Mouse (Mus musculus) activated CD4-positive, CD25-positive, alpha-beta regulatory T cell, adult 4 months (primary cell): ENCODE measurements around the gene Epb41l3. TPM values are rescaled to one million over a fixed set of nuclear protein-coding genes. Genes with fewer than 3 reads are reported as not detected.

Source experiments
- ATAC-seq: one replicate; pipeline ENCODE4 v1.8.0; 2017
- polyA plus RNA-seq, 2 experiments: library from polyadenylated mRNA; unstranded; fragments of 100-300 nt; shearing (Covaris generic); gene quantifications; one replicate each; pipeline ENCODE4 v1.2.1; 2017

The Epb41l3 gene
- polyA plus RNA-seq, 2 experiments from 2014 or later: 0.42 to 0.66 TPM

DNA sequence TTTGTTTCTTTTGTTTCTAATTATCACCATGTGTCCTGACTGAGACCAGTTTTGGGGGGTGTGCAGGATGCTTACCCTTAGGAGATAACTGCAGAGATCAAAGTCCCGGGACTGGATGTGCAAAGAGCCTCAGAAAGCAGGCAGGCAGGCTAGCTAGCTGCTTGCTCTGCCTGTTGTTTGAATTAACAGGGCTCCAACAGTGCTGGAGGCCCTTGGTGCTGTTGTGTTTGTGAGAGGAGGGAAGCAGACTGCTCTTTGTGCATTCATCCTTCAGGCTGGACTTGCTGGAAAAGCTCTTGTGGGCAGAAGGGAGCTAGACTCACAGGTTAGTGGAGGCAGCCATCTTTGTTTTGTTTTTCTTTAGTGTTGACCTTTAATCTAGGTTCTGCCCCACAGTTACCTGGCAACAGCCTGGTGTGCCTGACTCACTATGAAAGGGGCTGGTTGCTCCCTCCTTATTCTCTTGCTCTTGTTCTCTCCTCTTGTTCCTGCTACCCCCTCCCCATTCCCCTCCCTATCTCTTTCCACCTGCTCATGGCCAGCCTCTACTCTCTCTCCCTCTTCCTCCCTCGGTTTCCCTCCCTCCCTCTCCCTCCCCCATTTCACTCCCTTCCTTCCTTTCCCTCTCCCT, 117.5 kb downstream of the Epb41l3 start:
- no peak for ATAC-seq

DNA sequence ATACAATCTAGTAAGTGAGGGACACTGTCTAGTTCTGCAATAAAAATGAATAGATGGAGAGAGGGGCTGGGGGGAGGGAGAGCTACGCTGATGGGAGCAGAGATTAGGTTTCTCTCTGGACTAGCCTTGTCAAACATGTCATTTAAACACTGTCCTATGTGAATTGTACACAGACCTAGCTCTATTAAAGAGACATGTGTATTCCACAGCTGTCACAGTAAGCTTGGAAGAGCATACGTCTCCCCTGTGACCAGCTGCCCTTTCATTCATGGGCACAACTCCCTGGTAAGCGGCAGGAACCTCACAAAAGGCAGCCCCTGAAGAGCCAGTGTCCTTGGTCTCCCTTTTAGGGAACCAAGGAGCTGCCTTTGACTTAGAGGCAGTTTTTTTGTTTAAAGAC, 119.1 kb downstream of the Epb41l3 start:
- ATAC-seq: no peak

DNA sequence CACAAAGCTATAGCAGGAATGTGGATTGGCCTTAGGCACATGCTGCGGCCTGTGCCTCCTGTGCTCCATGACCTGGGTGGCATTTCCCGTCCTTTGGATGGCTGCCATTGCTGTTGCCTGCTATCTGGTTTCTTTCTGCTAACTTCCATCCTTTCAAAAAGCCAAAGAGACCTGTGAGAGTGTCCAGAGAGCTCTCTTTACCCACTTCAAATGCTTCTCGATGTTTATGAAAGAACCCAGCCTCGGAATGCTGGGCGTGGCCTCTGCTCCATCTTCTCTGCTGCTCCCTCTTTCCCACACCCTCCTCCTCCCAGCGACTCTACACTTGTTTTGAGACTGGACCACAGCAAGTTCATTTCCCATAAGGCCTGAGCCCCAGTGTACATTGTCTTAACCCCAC, 120.3 kb downstream of the Epb41l3 start:
- no peak for ATAC-seq

DNA sequence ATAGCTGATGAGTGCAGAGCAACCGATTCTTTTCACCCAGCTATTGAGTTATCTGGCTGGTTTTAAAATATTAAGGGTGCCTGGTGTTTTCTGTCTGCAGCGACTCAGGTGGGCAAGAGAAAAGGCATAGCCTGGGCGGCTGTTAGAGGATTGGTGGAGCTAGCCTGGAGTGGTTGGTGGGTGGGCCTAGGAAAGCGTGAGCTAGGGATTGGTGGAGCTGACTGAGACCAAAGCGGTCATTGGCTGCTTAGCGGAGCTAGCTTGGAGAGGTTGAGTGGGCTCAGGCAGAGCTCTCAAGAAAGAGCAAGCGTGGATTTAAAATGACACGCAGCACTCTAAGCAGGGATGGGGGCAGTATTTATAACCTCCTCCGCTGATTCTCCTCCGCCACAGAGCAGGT, 121.2 kb downstream of the Epb41l3 start:
- ATAC-seq: no peak

DNA sequence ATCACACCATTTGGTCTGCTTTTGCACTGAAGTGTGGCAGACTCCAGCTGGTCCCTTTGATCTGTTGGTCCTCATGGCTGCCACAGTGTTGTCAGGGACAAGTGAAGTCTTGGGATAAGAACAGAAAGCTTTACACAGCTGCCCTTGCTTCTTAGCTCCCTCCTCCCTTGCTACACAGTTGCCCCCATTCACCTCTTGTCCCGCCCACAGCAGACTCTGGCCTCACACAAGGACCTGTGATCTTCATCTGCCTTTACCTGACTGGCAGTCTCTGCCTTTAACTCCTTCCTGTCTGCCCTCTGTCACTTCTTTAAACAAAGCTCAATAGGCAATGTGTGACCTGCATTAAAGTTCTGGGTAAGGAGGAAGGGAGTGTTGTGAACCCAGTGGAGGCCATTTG, 123.3 kb downstream of the Epb41l3 start:
- no peak for ATAC-seq

DNA sequence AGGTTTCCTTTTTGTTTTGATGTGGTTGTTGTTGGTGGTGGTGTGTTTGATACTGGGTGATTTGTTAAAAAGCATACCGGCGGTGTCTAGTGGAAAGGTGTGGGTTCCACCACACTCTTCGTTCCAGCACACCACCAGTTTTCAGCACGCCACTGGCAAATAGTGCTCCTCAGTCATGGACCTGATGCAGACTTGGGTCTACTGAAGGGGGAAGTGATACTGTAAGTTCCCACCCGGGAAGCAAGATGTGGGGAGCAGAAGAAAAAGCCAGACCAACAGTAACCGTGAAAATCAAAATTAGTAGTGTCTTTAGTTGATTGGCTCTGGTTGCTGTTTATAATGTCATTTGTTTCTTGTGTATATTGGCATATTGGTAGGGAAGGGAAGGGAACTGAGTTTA, 124.3 kb downstream of the Epb41l3 start:
- ATAC-seq: no peak

DNA sequence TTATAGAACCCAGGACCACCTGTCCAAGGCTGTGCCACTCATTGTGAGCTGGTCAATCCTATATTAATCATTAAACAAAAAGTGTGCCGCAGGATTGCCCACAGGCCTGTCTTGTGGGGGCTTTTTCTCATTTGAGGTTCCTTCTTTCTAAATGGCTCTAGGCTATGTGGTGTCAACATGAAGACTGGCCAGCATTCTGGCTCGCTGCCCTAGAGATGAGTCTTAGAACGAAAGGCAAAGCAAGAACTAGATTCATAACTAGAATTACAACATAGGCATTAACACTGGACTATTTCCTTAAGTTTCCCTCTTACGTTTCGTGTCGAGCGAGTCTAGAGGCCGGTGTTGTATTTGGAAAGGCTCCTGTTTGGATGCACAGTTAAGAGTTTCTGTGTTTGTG, 125.5 kb downstream of the Epb41l3 start:
- ATAC-seq: no peak

DNA sequence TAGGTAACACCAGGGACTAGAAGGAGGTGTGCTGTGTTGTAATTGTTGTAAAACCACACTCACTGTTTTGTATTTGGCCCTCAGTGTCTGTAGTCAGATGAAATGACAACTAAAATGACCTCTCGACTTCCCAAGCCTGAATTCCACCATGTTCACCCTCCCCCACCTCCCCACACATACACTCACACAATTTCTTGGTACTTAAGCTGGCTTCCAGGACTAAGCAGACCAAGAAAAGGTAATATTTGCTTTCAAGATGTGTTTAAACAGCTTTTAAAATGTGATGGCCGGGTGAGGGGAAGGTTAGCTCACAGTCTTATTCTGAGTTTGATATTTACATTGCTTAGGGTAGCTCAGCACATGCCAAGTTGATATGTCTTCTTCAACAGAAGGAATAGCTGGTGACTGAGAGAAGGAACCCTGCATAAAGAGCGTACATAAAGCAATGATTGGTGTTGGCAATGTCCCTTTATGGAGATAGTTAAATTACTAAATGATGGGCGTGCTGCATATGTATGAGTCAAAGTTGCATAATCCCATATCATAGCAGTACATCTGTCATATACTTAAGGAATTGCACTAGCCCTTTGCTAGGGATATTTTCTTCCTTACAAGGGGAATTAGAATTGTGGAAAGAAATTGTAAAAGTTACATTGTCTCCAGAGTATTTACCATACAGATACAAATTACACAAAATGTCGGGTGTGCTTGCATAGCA, 130.0 kb downstream of the Epb41l3 start:
- no peak for ATAC-seq

DNA sequence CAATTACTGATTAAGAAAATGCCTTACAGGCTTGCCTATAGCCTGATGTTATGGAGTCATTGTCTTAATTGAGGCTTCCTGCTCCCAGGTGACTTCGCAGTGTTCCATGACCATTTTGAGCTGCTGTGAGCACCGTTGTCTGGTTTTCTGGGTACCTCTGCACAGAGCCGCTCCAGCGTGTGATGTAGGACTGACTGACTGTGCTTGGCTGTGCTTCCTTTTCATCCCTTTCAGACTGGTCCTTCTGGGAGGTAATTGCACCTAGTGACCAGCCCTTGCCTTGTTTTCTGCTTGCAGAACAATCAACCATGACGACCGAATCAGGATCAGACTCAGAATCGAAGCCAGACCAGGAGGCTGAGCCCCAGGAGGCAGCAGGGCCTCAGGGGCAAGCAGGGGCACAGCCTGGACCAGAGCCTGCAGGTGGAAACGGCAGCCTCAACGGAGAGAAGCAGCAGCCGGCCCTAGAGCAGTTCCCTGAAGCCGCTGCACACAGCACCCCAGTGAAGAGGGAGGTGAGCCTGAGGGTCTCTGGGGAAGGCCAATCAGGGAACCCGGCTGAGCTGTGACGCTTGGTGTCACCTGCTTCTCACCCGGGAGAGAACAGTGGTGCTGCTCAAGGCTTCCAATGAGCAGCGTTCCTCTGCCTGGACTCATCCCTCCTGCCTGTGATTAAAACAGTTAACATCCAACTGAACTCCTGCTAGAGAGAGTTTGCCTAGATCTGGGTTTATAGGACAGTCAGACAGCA, 132.3 kb downstream of the Epb41l3 start:
- no peak for ATAC-seq

DNA sequence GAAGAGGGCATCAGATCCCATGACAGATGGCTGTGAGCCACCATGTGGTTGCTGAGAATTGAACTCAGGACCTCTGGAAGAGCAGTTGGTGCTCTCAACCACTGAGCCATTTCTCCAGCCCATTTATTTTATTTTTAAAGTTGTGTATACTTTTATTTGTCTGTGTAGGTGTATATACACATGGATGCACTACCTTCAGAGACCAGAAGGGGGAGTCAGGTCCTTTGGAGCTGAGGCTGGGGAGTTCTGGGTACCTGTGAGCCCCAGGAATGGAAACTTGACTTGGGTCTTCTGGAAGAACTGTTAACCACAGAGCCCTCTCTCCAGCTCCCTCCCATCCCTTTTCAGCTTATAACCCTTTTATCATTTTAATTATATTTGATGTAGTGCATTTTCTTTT, 135.6 kb downstream of the Epb41l3 start:
- ATAC-seq: no peak

DNA sequence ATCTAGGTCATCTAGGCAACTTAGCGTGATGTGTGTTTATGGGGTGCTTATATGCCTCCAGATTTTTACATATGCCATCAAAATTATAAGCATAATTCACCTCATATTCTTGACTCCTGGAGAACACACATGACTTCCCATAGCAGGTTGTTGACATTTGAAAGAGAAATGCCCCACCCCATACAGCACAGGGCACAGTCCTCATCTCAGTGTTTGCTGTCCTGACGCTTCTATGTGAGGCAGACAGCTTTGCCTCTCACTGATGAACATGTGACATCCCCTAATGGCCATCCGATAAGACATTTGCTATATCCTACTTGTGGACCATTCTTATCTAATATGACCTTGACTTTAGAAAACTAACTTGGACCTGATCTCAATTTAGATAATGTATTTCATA, 140.6 kb downstream of the Epb41l3 start:
- ATAC-seq: no peak

DNA sequence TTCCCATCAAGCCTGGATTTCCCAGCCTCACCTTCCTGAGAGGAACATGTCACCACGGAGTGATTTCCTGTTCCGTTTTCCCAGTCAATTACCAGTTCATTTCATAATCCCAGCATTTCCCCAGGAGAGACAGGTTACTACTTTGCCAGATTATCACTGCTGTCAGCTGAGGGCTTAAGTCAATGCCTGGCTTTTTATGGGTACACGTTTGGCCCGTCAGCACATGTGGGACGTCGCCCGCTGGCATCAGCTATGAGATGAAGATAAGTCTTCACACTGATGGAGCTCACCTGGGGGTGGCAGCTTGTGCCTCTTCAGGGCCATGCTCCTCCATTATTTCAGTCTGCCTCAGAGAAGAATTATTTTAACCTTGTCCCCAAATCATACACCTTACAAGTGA, 145.4 kb downstream of the Epb41l3 start:
- ATAC-seq: no peak

DNA sequence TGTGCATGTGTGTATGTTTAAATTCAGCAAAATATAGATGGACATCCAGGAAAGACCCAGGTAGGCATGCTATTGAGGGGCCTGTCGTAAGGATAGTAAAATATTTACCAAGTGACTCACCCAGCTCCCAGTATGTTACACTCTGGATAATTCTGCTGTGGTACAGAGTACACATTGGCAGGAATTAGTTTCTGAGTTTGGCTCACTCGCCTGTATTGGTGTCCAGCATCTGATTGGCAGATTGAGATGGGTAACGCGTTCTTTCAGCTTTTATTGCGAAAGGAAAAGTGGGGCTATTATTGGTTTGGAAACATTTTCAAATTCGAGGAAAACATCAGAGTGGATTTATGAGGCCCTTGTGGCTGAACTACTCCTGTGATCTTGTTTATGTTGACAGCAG, 145.9 kb downstream of the Epb41l3 start:
- ATAC-seq: no peak

DNA sequence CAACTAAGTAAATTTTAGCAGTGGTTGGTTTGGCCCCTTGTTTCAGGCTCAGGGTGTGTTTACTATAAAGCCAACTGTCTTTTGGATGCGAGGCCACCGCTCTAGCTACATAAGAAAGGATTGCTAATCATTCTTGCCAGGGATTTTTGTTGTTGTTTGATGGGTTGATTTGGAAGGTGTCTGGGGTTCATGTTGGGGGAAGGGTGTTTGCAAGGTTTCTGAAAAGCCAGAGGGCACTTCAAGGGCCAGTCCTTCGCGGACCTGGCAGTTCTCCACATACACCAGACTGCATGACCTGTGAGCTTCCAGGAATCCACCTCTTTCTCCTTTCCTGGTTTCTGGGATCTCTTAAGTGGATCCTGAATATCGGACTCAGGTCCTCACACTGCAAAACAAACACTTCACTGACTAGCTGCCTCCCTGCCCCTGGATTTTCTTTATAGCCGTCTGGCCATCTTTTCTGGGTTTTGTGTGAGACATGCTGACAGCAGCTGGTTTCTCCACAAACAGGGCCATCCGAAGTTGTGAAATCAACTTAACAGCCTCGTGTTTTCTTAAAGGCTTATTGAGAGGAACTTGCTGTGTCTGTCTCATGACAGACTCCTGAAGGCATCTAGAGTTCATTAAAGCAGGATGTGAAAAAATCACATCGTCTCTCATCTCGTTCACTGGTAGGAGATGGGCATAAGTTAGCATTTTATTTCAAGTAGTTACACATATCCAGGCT, 146.6 kb downstream of the Epb41l3 start:
- no peak for ATAC-seq

DNA sequence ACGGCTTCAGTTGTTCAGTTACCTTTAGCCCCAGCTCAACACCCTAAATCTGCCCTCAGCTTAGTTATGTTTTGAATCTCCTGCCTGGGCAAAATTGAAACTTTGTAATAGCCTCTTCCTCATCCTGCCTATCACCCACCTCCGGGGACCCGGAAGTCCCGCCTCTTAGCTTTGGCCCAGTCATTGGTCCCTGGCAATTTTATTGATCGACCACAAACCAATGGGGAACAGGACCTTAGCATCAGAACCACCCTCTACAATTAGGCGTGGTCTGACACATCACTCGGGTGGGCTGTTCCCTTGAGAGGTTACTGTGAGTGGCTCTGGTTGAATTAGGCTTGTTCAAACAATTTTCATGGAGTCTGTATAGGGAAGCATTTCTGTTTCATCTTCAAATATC, 150.5 kb downstream of the Epb41l3 start:
- no peak for ATAC-seq

DNA sequence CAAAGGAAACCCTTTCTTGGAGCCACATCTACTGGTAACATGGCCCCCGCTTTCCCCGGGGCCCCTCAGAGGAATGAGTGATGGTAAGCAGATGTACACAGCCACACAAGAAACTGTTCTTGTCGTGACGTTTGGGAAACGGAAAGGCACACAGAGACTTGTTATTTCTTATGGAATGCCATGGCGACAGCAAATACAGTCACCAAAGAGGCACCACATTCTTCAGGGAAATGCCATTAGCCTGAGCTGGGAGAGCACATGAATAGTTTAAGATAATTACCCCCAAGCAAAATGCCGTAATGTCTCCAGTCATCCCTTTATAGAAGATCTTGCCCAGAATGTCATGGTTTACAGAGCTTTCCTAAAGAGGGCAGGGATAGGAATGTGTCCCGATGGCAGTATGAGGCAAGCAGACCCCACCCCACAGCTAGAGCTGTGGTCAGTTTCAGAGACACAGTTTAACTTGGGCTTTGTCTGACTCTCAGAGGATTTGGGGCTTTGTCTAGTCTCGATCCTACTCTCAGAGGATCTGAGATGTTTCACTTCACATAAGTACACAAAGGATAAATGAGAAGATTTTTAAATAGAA, 152.0 kb downstream of the Epb41l3 start:
- ATAC-seq: no peak

DNA sequence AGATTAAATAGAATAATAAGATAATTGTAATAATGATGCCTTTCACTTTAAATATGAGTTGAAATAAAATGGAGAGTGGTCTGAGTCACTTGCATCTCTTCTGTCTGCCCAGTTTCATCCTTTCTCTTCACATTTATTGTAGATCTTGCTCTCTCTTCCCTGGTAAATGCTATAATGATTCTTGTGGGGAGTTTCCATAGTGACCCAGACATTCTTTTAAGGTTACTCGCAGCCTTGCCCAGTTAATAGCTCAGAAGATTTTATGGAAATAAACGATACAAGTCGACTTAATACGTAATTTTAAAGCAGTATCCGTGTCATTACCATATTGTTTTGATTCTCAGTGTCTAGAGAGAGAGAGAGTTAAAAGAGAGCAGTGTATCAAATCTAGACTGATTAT, 154.0 kb downstream of the Epb41l3 start:
- ATAC-seq: no peak

DNA sequence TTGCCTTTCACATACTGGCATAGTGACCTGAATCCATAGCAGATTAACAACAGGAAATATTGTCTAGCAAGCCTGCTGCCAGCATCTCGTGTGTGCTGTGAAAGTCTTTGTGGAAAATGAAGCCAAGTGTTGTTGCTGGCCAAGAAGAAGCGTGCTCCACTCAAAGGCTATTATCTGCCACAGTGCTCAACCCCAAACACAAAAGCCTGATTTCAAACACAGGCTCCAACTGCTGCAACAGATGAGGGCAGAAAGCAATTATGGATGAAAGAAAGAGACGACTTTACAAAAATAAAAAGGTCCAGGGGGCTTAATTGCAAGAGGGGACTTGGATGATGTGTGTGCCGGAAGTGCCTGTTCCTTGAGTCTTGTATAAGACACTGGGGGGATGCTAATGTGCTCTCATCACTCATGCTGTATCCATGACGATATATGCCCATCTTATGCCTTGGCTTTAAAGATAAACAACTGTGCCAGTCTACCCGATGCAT, 154.7 kb downstream of the Epb41l3 start:
- no peak for ATAC-seq

DNA sequence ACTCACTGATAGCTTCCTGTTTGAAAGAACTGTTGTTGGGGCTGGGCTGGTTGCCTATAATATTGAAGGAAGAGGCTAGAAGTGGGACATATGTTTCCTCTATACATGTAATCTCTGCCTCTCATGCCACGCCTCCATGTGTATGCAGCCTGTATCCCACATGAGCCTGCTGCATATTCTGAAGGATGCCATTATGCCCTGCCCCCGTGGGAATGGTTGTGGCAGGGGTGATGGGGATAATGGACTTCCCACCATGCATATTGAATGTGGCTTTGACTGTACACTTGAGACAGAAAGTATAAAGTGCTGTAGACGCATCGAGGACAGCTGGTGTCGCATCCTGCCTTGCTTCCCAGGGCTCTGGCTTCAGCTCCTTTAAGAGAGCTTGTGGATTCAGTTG, 155.9 kb downstream of the Epb41l3 start:
- no peak for ATAC-seq

DNA sequence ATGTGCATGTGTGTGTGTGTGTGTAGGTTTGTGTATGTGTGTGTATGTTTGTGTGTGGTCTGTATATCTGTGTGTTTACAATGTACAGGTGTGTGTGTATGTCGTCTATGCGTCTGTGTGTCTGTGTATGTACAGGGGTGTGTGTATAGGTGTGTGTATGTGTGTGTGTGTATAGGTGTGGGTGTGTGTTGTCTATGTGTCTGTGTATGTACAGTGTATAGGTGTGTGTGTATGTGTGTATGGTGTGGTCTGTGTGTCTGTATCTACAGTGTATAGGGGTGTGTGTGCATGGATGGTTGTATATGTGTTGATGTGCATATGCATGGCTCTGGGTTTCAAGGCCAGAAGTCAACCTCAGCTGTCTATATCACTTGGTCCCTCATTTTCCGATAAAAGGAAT, 161.7 kb downstream of the Epb41l3 start:
- no peak for ATAC-seq

DNA sequence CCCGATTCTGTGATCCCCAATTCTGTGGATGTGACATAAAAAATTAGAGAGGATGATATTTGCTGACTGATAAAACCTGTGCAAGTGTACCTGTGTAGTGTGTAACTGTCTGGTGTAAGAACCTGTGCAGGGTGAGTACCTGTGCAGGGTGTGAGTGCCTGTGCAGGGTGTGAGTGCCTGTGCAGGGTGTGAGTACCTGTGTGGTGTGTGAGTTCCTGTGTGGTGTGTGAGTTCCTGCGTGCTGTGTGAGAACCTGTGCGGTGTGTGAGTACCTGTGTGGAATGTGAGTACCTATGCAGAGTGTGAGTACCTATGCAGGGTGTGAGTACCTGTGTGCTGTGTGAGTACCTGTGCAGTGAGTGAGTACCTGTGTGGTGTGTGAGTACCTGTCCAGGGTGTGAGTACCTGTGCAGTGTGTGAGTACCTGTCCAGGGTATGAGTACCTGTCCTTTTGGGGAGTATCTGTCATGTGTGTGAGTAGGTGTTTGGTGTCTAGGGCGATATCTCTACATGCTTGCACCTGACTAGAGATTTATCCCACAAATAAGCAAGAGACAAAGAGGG, 163.4 kb downstream of the Epb41l3 start:
- ATAC-seq: no peak

DNA sequence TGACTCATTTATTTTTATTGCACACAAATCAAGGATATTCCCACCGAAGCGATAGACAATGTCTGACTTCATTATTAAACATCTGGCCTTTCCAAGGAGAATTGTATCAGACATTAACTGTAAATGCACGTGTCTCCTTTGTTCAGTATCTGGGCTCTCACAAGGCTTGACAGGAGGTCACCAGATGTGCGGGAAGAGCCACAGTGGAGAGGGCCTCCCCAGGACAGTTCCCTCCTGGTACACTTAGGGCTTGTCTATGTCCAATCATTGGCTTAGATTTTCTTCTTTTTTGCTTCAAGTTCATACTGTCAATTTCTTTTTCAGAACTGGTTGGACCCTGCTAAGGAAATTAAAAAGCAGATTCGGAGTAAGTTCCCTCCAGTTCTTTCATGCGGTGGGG, 163.9 kb downstream of the Epb41l3 start:
- no peak for ATAC-seq
